Mouse (Mus musculus) lung, embryonic 14.5 days (tissue): ENCODE data around the gene Adam23. TPM values are rescaled to one million over a fixed set of nuclear protein-coding genes. Genes with fewer than 3 reads are reported as not detected.

Source experiments
- ATAC-seq: fragments of 200-750 bp; cut with Nextera tagmentation; 2 replicates; pipeline ENCODE4 v1.8.0; 2017; ENCODE audit warnings: mild to moderate bottlenecking, moderate TSS enrichment, moderate library complexity; ENCODE audit not compliant: insufficient read depth
- DNase-seq: peaks from one replicate; pipeline ENCODE4 v3.0.0-alpha.2; 2015
- H3K27ac ChIP-seq: fragments of 300-500 bp; sonication (generic); 2 replicates; pipeline ENCODE4 v1.5.1; 2014; ENCODE audit warnings: low read depth, mild to moderate bottlenecking, moderate library complexity
- H3K27me3 ChIP-seq: fragments of 300-500 bp; sonication (generic); 2 replicates; pipeline ENCODE4 v1.6.1; 2014; ENCODE audit warnings: low read length, control low read depth; ENCODE audit not compliant: insufficient read depth
- H3K36me3 ChIP-seq: fragments of 300-500 bp; sonication (generic); 2 replicates; pipeline ENCODE4 v1.6.1; 2014; ENCODE audit warnings: control low read depth; ENCODE audit not compliant: insufficient read depth
- H3K4me1 ChIP-seq: fragments of 300-500 bp; sonication (generic); 2 replicates; pipeline ENCODE4 v1.6.1; 2014; ENCODE audit warnings: antibody characterized with exemption, control low read depth; ENCODE audit not compliant: insufficient read depth
- H3K4me2 ChIP-seq: fragments of 300-500 bp; sonication (generic); 2 replicates; pipeline ENCODE4 v1.6.1; 2014; ENCODE audit warnings: mild to moderate bottlenecking
- H3K4me3 ChIP-seq: fragments of 300-500 bp; sonication (generic); 2 replicates; pipeline ENCODE4 v1.5.1; 2014; ENCODE audit warnings: low read depth, low read length
- H3K9ac ChIP-seq: fragments of 300-500 bp; sonication (generic); 2 replicates; pipeline ENCODE4 v1.6.1; 2014
- H3K9me3 ChIP-seq: fragments of 300-500 bp; sonication (generic); 2 replicates; pipeline ENCODE4 v1.6.1; 2016; ENCODE audit warnings: low read depth, low read length, control low read depth
- CTCF ChIP-seq: IDR thresholded peaks from 2 replicates; pipeline ENCODE4 v1.5.1; 2016; ENCODE audit warnings: antibody characterized with exemption, low read depth
- WGBS: fragments of 180-500 bp; shearing (Covaris S2); extraction: QIAGEN DNeasy Blood & Tissue Kit; methylation state at CpG from one replicate; pipeline ENCODE4 v1.1.7; 2014; 5-methylcytosine and 5-hydroxymethylcytosine counted together
- polyA plus RNA-seq: library from polyadenylated mRNA; unstranded; fragments of >200 nt; fragmentation: Nextera tagmentation; extraction: Ambion mirVana; gene quantifications from 2 replicates; pipeline ENCODE4 v1.2.1, GENCODE M21; 2014

Gene Adam23
- polyA plus RNA-seq, 1 experiment from 2014 or later, result 1.3 TPM

GRCm38 (mm10) chr1:63434052-63434451 is 11.6 kb upstream of the Adam23 start:
- no peak for TF ChIP-seq CTCF

GRCm38 (mm10) chr1:63437529-63437928 is 8.2 kb upstream of the Adam23 start:
- Histone ChIP-seq H3K9me3 (no peaks in the 10 kb centered on the region), H3K27ac (no peak overlapping the region), H3K9ac (no peak overlapping the region), H3K4me2 (no peak overlapping the region), H3K4me1 (no peaks in the 10 kb centered on the region), H3K36me3 (no peaks in the 10 kb centered on the region), H3K27me3 (no peaks in the 10 kb centered on the region), H3K4me3 (no peak overlapping the region)
- no peak for TF ChIP-seq CTCF
- DNase-seq (peak; percentile 36), ATAC-seq (no peak)
- WGBS, result 11% methylated on average over 3 of the region's 3 CpGs

More at GRCm38 (mm10) chr1:63434052-63434451, 11.6 kb upstream of the Adam23 start:
- DNase-seq, result peak; percentile 9
- ATAC-seq, result no peak
- Histone ChIP-seq H3K4me1 (no peaks in the 10 kb centered on the region), H3K27me3 (no peaks in the 10 kb centered on the region), H3K4me2 (no peak overlapping the region), H3K36me3 (no peaks in the 10 kb centered on the region), H3K9me3 (no peaks in the 10 kb centered on the region), H3K27ac (no peak overlapping the region), H3K4me3 (no peak overlapping the region), H3K9ac (no peak overlapping the region)
- 38% methylated on average over 7 of the region's 7 CpGs for WGBS

- H3K27ac ChIP-seq, result no peak overlapping the region
- DNase-seq (no peak), ATAC-seq (no peak)
- WGBS, result 60% methylated on average over 2 of the region's 2 CpGs
- no peak overlapping the region for H3K9ac ChIP-seq
- H3K9me3 ChIP-seq, result no peaks in the 10 kb centered on the region
- peaks cover 20% of the 10 kb centered on the region for H3K27me3 ChIP-seq
- no peaks in the 10 kb centered on the region for H3K36me3 ChIP-seq
- no peak overlapping the region for H3K4me3 ChIP-seq
- H3K4me1 ChIP-seq, result no peaks in the 10 kb centered on the region
- no peak for TF ChIP-seq CTCF
- H3K4me2 ChIP-seq, result no peak overlapping the region
Observed at GRCm38 (mm10) chr1:63442186-63442585, 3.5 kb upstream of the Adam23 start.

DNA sequence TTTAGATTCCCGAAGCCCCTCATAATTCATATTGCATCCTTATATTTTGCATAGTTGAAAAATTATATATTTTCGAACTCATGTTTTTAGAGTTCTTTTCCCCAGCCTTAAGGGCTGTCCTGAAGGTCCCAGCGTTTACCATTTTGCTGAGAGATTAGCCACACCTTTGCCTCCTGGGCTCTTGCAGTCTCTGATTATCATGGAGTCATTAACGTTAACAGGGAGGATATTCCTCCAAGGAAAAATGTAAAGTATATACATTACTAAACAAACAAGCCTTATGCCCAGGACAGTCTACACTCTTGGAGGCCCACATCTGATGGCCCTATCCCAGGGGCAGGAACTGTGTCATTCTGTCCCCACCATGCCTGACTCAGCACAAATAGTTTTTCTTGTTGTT is 3.1 kb upstream of the Adam23 start:
- H3K9ac ChIP-seq, result no peak overlapping the region
- no peaks in the 10 kb centered on the region for H3K36me3 ChIP-seq
- DNase-seq, result no peak
- no peaks in the 10 kb centered on the region for H3K9me3 ChIP-seq
- H3K4me3 ChIP-seq, result no peak overlapping the region
- no peak for TF ChIP-seq CTCF
- H3K27ac ChIP-seq, result no peak overlapping the region
- H3K4me2 ChIP-seq, result no peak overlapping the region
- H3K4me1 ChIP-seq, result no peaks in the 10 kb centered on the region
- no peak for ATAC-seq
- 61% methylated on average over 4 of the region's 4 CpGs for WGBS
- peaks cover 20% of the 10 kb centered on the region for H3K27me3 ChIP-seq

DNA sequence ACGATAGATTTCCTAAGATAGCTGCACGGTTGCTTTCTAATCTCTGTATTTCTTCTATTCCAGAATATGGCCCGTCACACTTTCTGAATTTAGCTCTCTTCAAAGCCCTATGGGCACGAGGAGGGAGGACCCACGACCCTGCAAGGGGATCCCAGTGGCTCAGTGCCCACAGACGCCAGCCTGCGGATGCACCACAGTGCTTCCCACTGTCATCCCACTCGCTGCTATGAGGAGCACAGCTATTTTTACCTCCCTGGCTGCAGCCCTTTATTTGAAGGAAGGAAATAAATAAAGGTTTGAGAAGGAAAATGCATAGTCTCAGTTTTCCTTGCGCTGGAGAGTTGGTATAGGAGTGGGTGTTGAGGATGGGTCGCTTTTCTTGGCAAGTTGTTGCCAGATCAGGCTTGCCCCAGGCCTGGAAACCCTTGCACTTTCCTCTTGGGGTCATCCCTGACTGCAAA is 512 bp upstream of the Adam23 start:
- H3K4me3 ChIP-seq, result peak overlapping the region; percentile 61
- peak; percentile 13; the same call in 1 of the 2 replicates for ATAC-seq
- peak overlapping the region; percentile 99 for H3K4me2 ChIP-seq
- no peak for TF ChIP-seq CTCF
- no peaks in the 10 kb centered on the region for H3K9me3 ChIP-seq
- H3K4me1 ChIP-seq, result no peaks in the 10 kb centered on the region
- H3K36me3 ChIP-seq, result no peaks in the 10 kb centered on the region
- WGBS, result 62% methylated on average over 10 of the region's 10 CpGs
- DNase-seq, result no peak
- no peak overlapping the region for H3K27ac ChIP-seq
- H3K9ac ChIP-seq, result no peak overlapping the region
- peaks cover 20% of the 10 kb centered on the region for H3K27me3 ChIP-seq

- H3K9ac ChIP-seq, result peak overlapping the region; percentile 57
- DNase-seq (peak; percentile 27), ATAC-seq (peak; percentile 54; the same call in 1 of the 2 replicates)
- no peak for TF ChIP-seq CTCF
- H3K27ac ChIP-seq, result no peak overlapping the region
- H3K4me1 ChIP-seq, result no peaks in the 10 kb centered on the region
- H3K4me2 ChIP-seq, result peak overlapping the region; percentile 99
- peak overlapping the region; percentile 61 for H3K4me3 ChIP-seq
- H3K27me3 ChIP-seq, result peaks cover 20% of the 10 kb centered on the region
- H3K36me3 ChIP-seq, result no peaks in the 10 kb centered on the region
- WGBS, result under 1% methylated on average over 57 of the region's 68 CpGs
- H3K9me3 ChIP-seq, result no peaks in the 10 kb centered on the region
Observed at GRCm38 (mm10) chr1:63446047-63446704, 485 bp downstream of the Adam23 start.

- Histone ChIP-seq H3K27me3 (peaks cover 20% of the 10 kb centered on the region), H3K9ac (no peak overlapping the region), H3K9me3 (no peaks in the 10 kb centered on the region), H3K36me3 (no peaks in the 10 kb centered on the region), H3K4me3 (peak overlapping the region; percentile 61), H3K27ac (no peak overlapping the region), H3K4me2 (peak overlapping the region; percentile 99), H3K4me1 (no peaks in the 10 kb centered on the region)
- ATAC-seq (no peak), DNase-seq (peak; percentile 69)
- WGBS, result 68% methylated on average over 2 of the region's 2 CpGs
- TF ChIP-seq CTCF, result no peak
Observed at GRCm38 (mm10) chr1:63446721-63447120, 1.0 kb downstream of the Adam23 start.
